Mouse (Mus musculus) embryo, embryonic 11.5 days (tissue): ENCODE measurements around the gene Galr2.
A peak's percentile ranks its signal among the peaks of the same experiment; 100 is the strongest.
"Not testable (repeated sequence)": the region's sequence is repeated elsewhere in the genome, so short reads cannot be mapped to it uniquely, and the experiment has no call there.

Experiments
- DNase-seq: peaks from one replicate; pipeline ENCODE4 v3.0.0-alpha.2; 2012; ENCODE audit warnings: low read depth, low spot score

The Galr2 gene

DNA sequence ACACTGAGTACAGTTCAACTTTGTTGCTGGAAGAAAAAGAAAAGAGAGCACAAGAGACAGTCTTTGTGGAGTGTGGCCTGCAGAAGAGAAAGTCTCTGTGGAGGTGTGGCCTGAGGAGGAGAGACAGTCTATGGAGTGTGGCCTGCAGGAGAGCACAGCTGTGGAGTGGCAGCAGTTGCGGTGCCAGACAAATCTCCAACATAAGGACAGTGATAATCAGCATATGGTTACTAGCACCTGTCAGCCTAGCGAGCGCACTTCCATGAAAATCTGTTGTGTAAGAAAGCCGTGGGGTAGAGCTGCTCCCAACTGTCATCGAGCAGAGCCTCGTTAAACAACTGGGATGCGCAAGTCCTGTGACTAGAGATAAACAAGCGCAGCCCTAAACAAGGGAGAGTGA is 11.2 kb upstream of the Galr2 start:
- DNase-seq, result no peak

DNA sequence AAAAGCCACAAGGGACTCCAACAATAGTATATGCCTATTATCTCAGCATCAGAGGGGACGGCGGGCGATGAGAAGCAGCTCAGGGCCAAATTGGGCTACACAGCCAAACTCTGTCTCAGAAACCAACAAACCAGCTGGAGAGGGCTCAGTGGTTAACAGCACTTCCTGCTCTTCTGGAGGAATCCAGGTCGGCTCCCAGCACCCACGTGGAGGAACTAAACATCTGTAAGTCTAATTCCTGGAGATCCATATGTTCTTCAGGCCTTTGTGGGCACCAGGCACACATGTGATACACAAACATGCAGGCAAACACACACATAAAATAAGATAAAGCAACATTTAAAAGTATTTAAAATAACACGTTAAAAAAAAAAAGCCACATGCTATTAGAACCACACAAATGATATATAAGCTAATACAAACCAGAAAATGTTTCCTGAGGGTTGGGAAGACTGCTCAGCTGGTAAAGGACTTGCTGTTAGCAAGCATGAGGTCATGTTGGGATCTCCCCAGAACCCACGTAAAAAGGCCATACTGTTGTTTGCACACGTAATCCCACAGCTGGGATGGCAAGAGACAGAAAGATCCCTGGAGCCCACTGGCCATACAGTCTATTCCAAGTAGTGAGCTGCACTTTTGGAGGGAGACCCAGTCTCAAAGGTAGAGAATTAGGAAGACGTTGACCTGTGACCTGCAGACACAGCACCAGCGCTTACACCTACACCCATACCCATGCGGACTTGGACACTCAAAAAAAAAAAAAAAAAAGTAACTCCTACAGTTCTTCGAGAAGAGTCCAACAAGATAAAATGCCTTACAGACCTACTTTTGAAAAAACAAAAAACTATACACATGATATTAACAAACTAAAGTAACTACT is 7.9 kb upstream of the Galr2 start:
- DNase-seq, result no peak

DNA sequence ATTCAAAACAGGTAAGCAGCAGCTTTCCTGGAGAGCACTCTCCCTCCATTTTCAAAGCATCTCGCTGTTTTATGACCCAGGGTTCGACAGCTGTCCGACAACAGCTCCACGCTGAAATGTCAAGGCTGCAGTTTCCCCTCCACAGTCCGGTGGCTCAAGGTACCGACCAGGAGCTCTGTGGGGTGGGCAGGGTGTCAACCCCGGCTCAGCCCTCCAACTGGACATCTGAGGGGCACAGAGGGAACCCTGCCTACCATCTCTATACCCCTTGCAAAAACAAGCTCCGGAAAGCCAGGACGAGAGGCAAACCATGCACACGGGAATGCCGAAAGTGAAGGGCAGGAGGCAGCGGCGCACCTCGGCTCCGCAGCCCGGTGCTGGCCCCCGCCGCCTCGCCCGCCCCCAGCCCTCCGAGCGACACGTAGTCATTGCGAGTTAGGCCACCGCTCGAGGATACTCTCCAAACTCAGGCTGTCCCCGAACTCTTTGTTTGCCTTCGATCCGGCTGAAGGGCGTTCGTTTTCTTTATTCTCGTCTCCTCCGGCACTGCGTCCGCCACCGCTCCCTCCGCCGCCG is 7.2 kb upstream of the Galr2 start:
- no peak for DNase-seq

DNA sequence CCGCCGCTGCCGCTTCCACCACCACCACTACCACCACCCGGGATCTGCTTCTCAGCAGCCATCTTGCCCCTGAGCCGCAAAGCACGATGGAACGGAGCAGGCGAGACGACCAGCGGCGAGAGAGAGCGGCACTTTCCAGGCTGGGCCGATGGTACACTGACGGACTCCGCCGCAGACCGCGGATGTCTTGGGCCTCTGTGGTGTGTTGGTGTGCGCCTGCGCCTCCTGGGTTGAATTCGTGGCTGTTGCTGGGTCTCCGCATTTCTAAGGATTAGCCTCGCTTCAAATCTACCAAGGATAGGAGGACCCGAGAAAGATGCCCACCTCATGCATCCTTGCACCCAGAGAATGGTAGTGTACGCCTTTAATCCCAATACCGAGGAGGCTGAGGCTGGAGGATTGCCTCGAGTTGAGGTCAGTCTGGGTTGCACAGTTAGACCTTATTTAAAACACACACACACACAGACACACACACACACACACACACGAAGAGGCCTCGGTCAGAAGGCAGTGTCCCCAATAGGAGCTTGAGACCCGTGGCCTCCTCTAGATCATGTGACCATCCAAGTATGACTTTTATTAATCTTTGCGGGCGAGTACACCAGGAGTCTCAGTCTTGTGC is 6.6 kb upstream of the Galr2 start, which contains the start of gene Srp68:
TSS of gene Srp68 (minus strand) at position 173 of the 622 bp plus-strand sequence.
- peak; percentile 84 for DNase-seq

DNA sequence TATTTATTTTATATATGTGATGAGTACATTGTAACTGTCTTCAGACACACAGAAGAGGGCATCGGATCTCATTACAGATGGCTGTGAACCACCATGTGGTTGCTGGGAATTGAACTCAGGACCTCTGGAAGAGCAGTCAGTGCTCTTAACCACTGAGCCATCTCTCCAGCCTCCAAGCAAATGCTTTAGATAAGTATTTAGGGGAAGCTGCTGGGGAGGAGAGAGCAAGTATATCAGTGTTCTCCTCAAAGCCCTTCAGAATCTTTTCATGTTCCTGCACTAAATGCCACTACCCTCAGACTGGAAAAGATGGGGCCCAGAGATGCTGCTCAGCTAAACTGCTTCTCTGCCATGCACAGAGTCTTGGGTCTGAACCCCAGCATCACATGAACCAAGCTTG is 3.6 kb upstream of the Galr2 start:
- not testable (repeated sequence) for DNase-seq

DNA sequence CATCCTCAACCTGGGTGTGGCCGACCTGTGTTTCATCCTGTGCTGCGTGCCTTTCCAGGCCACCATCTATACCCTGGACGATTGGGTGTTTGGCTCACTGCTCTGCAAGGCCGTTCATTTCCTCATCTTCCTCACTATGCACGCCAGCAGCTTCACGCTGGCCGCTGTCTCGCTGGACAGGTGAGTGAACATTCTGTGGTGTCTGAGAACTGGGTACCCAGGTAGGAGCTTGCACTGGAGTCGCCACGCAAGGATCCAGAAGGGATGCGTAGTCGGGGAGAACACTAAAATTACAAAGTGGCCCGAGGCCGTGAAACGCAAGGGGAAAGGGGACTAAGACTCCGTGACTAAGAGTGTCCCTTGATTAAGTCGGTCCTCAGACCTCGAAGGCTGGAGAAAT is 932 bp downstream of the Galr2 start:
- DNase-seq, result no peak

DNA sequence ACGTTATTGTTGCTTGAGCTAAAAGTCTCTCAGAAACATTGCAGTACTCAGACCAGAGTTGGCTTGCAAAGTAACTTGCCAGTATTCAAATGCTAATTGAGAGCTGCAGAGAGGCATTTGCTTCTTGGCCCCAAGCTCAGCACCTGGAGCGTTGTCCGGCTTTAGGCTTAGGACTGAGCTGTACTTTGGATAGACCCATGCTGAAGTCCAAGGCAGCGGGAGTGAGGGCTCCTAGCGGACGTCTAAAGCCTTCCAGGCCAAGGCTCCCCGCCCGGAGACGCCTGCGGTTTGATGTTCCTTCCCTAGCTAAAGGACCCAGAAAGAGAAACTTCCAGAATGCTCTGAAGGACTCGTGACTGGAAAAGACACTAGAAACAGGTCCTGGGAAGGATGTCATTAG is 1.4 kb downstream of the Galr2 start:
- DNase-seq, result no peak

DNA sequence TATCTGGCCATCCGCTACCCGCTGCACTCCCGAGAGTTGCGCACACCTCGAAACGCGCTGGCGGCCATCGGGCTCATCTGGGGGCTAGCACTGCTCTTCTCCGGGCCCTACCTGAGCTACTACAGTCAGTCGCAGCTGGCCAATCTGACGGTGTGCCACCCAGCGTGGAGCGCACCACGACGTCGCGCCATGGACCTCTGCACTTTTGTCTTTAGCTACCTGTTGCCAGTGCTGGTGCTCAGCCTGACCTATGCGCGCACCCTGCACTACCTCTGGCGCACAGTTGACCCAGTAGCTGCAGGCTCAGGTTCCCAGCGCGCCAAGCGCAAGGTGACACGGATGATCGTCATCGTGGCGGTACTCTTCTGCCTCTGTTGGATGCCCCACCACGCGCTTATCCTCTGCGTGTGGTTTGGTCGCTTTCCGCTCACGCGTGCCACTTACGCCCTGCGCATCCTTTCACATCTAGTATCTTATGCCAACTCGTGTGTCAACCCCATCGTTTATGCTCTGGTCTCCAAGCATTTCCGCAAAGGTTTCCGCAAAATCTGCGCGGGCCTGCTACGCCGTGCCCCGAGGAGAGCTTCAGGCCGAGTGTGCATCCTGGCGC is 2.3 kb downstream of the Galr2 start:
- DNase-seq, result no peak

DNA sequence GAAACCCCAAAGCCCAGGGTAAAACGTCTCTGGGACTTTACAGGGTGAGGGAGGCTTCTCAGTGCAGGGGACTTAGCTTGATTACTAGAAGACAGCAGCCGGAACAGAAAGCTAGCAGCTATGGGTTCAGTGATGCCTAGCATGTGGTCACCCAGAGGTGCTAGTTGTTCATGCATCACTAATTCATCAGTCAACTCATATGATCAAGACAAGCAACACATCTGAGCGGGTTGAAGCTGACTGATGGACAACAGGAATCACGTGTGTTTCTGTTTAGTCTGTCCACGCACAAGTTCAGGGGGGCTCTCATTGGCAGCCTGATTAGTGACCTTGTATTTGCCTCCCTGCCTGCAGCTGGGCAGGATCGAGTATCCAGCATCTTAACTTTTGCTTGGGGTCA is 3.2 kb downstream of the Galr2 start:
- no peak for DNase-seq

DNA sequence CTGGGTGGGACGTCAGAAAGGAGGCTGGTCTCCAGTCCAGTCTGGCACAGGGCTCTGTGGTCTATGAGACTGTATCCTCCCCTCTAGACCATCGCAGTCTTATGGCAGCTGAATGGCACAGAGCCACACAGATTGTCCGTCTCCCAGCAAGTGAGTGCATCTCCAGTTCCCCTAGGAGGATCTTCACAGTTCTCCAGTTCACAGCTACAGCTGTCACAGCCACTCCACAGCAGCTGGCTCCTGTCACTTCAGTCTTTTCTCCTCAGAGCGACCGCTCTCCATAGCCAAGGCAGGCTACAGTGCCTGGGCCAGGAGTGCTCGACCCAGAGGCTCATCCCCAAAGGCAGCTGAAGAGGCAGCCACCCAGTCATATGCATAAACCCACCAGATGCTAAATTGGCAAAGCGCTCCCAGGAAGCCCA is 5.0 kb downstream of the Galr2 start:
- DNase-seq, result no peak

DNA sequence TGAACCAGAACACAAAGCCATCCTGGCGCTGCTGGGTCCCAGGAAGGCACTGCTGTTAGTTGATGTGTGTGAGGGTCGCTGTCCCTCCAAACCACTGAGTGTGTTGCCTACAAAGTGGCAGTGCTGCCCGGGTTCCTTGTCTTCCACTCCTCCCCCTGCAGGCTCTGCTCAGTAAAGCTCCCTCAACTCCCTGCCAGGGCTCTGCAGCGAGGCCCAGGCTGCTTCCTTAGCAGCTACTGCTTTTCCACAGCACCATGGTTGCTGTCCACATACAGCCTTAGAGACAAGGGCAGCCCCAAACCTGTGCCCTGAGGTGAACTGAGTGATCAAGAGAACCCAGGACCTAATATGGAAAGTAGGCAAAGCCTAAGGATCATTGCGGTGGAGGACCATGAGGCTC is 6.6 kb downstream of the Galr2 start:
- DNase-seq, result no peak

DNA sequence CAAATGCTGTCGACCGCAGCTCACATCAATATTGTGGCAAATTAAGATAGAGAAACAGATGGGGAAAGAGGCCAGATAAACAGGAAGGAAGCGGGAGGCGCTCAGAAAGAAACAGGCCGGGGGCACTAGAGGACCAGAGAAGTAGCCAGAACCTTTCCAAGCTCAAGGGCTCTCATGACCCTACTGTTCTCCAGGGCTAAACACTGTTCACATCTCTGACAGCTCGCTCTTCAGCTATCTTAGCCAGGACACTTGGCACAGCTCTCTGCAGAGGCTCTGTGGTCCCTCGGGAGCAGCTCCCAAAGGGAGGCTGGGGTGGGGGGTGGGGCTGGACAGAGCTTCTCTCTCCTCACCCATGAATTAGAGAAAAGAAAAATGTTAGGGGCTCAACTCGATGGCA is 9.8 kb downstream of the Galr2 start:
- DNase-seq, result no peak

DNA sequence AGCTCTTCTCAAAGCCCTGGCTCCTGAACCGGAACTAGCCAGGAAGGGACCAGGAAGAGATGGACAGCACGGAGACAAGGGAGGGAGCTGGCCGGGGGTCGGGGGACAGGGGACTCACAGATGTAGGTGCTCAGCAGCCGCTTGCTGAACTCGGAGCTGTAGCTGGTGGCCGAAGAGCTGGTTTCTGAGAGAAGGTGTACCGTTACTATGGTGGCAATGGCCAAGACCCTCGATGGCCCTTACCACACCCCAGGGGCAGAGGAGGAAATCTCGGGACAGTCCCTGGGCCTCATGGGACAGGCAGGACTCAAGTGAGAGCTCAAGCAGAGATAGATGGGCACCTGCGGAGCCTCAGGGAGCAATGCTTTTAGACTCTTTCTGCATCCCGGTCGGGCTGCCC is 11.7 kb downstream of the Galr2 start:
- DNase-seq, result no peak

DNA sequence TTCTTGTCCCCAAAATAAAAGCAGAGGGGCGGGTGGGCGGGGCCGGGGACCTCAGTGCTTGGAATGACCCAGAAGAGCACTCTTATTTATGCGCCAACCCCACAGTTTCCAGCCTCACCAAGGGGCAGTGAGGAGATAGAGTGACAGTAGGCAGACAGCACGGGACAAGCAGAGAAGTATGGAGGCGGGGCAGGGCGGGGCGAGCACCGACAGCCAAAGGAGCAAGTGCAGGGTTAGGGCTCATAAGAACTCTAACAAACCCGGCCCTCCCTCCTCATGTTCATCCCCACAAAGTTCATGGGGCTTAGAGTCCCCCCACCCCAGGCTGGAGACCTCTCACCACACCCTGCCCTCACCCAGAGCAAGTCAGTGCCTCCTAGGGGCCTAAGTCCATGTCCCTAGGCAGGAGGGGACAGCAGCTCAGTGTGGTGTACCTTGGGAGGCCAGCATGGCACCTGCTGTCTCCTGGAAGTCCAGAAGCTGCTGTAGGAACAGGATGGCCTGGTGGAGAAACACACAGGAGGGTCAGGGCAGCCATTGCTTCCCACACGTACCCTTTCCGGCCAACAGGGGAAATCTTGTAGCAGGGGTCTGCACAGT is 12.9 kb downstream of the Galr2 start:
- no peak for DNase-seq

DNA sequence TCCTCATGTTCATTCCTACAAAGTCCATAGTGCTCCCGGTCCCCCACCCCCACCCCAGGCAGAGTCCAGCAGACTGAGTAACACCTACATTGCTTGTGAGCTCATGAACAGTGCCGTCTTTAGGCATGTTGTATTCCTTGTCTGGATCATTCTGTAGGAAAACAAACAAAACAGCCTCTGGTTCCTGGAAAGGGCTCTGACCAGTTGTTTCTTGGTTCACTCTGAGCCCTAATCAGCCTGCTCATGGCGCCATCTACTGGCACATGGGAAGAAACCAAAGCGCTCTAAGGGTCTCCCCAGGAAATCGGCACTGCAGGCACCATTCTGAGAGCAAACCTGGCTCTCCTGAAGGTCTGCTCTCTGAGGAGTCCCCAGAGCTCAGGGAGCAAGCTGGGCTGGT is 13.6 kb downstream of the Galr2 start:
- peak; percentile 75 for DNase-seq

DNA sequence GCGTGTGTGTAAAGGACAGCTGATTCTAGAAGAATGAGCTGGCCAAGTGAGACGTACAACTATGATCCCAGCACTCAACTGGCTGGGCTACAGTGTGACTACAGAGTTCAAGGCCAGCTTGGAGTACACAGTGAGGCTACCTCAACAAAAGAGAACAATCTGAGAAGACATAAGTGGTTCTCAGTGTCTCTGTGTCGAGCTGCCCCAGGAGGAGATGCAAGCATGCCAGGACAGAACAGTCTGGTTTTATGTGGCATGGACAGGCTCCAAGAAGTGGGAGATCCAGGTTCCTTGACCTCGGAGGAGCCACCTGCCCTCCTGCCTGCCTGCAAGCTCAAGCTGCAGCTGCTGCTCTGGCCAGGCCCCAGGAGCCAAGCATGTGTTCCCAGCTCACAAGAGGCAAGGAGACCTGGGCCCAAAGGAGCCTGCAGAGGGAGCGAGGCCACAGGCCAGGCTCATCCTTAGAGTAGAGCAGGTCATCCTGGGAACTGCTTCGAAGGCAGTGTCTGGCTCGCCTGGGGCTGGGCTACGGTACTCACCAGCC is 15.5 kb downstream of the Galr2 start:
- DNase-seq, result no peak

DNA sequence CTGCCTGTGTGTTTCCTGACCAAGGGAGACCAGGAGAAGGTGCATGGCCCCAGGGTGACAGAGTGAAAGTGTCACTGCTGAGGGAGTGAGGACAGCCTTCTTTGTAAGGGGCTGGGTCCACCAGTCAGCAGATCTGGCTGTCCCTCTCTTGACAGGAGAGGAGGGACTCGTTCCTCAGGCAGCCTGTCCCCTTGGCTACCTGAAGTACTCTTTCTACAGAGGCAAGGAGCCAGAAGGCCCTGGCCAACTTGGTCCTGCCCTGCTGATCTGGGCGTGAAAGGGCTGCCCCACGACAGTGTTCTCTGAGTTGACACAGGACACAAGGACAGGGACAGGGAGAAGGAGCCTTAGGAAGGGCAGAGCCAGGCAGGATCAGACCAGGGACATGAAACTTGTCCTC is 16.3 kb downstream of the Galr2 start:
- no peak for DNase-seq

DNA sequence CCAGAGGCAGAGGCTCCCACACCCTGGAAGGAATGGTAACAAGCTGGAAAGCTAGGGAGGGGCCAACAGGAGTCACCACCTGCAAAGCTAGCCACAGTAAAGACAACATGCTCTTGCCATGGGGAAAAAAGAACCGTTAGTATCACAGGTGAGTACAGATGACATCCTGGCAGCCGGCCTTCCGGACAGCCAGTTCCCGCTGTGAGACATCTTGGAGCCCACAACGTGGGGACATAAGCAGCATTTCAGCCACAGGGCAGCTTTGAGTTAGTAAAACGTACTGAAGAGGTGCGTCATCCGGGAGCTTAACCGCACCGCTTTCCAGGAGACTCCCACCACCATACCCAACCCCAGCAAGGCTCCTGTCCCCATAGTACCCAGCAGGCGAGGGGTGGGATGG is 17.5 kb downstream of the Galr2 start:
- DNase-seq, result no peak

DNA sequence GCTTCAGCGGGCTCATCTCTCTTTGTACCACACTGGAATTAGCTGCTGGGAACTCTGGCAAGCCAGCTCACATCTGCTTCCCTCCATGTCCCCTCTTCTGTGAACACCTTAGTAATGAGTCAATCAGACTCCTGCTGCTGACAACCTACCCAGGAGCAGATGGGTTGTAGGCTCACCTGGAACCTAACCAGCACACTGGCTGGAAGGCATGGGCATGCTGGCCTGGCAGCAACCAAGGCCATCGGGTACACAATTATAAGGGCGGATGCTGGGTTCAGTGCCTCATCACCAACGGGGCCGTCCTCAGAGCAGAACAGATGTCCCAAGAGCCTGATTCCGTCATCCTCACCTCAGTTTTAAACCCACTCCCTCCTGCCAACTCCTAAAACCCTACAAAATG is 17.9 kb downstream of the Galr2 start:
- no peak for DNase-seq

DNA sequence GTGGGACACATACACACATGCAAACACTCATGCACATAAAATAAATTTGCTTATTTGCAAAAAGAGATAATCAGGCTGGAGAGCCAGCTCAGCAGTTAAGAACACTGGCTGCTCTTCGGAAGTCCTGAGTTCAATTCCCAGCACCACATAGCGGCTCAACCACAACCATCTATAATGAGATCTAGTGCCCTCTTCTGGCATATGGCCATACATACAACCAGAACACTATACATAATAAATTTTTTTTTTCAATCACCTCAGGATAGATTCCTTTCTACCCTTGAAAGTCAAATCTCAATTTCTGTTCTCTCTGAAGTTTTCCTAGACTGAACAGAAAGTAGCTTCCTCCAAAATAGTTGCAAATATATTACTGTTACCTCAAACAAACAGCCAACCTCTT is 24.7 kb downstream of the Galr2 start:
- no peak for DNase-seq

DNA sequence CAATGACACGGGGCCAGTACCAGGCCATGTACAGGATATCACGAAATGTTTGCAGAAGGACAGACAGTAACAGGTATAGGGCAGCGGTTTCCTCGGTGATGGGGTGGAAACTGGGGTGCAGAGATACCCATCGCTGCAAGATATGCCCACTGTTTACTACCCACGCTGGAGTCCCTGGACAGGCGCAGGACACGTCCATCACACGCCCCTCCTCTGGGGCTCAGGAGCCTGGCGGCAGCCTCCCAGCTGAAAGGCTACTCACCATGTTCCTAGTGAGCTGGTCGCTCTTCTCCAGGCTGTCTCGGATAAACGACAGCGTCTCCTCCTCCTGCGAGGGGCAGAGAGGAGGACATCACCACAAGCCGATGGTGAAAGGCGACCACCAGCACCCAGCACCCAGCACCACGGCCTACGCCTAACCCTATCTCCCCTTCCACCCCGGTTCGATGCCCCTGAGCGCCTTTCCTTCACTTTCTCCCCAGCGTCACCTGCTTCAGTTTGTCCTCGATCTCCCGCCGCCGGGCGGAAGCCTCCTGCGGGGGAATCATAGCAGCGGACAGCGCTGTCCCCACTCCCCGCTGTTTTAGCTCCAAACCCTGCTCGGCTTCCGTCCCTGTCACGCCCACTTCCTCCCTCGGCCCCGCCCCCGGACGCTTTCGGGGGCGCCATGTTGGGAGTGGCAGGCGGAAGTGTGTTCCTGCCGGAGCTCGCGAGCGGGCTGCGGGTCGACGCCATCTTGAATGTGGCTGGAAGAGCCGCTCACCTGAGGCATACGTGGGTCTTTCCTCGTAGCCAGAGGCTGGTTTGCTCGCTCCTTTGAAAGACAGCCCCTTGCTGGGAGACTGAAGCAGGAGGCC is 25.6 kb downstream of the Galr2 start:
- peak; percentile 92 for DNase-seq
